ENCODE assay signal across 9 mouse cellular contexts in genomic region chr6:115734909-115735308, GRCm38 (mm10). TPM values are rescaled to one million over a fixed set of nuclear protein-coding genes. Genes with fewer than 3 reads are reported as not detected.
DNase-seq lines count a peak whose midpoint lies in the region; ATAC-seq and TF ChIP-seq lines count a peak whose summit lies in the region.
"Had no signal": no experiment of that assay in that cellular context is flagged by ENCODE, and none has a peak within 500 bp of the region (broad histone marks: within the 10 kb centered on the region; RNA-seq: fewer than 3 reads in every experiment).

No protein-coding gene starts in this region.

- H3K27ac ChIP-seq in liver, postnatal 0 days (ENCODE audit: low read depth): no peak overlapping the region
- H3K27ac ChIP-seq: heart, embryonic 13.5 days had no signal

- peaks cover 8% of the 10 kb centered on the region; the same call in 1 of the 2 replicates for H3K36me3 ChIP-seq in liver, postnatal 0 days (replicated peaks; ENCODE audit: insufficient read depth, low read length)
- H3K36me3 ChIP-seq: heart, embryonic 13.5 days had no signal

- H3K27me3 ChIP-seq in liver, postnatal 0 days (ENCODE audit: insufficient read depth, low read length): no peaks in the 10 kb centered on the region
- H3K27me3 ChIP-seq: heart, embryonic 13.5 days had no signal

- H3K4me2 ChIP-seq in liver, postnatal 0 days (ENCODE audit: low read depth, low read length): no peak overlapping the region
- H3K4me2 ChIP-seq: heart, embryonic 13.5 days had no signal

- peaks cover 2% of the 10 kb centered on the region; the same call in 1 of the 2 replicates for H3K9me3 ChIP-seq in liver, postnatal 0 days (ENCODE audit: low read length)

- WGBS in liver, postnatal 0 days (ENCODE audit: insufficient replicate concordance): 67% methylated on average over 4 of the region's 4 CpGs

- peak; percentile 9 to 38 for DNase-seq in cerebellum, postnatal 25 days
- no peak for DNase-seq in cerebellum, adult 9-11 months
- DNase-seq in left cerebral cortex, postnatal 14 days (ENCODE audit: low spot score in 2 of 2): peak; percentile 33 to 45
- DNase-seq in left cerebral cortex, postnatal 36 days (ENCODE audit: low spot score in 2 of 2): no peak
- DNase-seq in adrenal gland, postnatal 10 days: peak; percentile 53
- peak; percentile 63 for DNase-seq in liver, postnatal 0 days
- peak; percentile 74 for DNase-seq in thymus, postnatal 4 days
- DNase-seq in urinary bladder, postnatal 14 days (ENCODE audit: low spot score): no peak

- H3K4me3 ChIP-seq in liver, postnatal 0 days (ENCODE audit: low read depth, low read length): no peak overlapping the region
- H3K4me3 ChIP-seq: heart, embryonic 13.5 days had no signal

- TF ChIP-seq EP300 in liver, postnatal 0 days (IDR thresholded peaks at IDR 0.05; ENCODE audit: low read depth): no peak

- intact Hi-C loops in left cerebral cortex, postnatal 14 days (cut with DNase I): loop anchor here (10.0 kb wide), 1 partner anchor 100 kb away; no protein-coding TSS in a partner anchor
- intact Hi-C loops in left cerebral cortex, postnatal 36 days (cut with DNase I): no loop called here

- no peak for ATAC-seq in liver, postnatal 0 days

- H3K9ac ChIP-seq in liver, postnatal 0 days (replicated peaks): no peak overlapping the region
- H3K9ac ChIP-seq: heart, embryonic 13.5 days had no signal

- H3K4me1 ChIP-seq in liver, postnatal 0 days (ENCODE audit: insufficient read depth): no peaks in the 10 kb centered on the region

- TF ChIP-seq CTCF in liver, postnatal 0 days (IDR thresholded peaks at IDR 0.05; ENCODE audit: low read depth): peak; percentile 69

RNA-seq across cellular contexts. Expression of gene Tmem40, which starts 27.3 kb away (rescaled TPM):
- total RNA-seq in left cerebral cortex, postnatal 14 days (2021): 1 to 10 TPM; 2.1 TPM
- total RNA-seq in left cerebral cortex, postnatal 36 days (2021): 1 to 10 TPM; 1.4 to 2.1 TPM
- total RNA-seq in adrenal gland, postnatal 10 days (2021): under 1 TPM; 0.79 to 0.93 TPM
- polyA plus RNA-seq in liver, postnatal 0 days (2015; fragmentation: Nextera tagmentation; extraction: Ambion mirVana): 18.9 and 21.2 TPM in 2 replicates

RNA-seq across cellular contexts. Expression of gene Cand2, which starts 39.4 kb away (rescaled TPM):
- total RNA-seq in left cerebral cortex, postnatal 14 days (2021): 1 to 10 TPM; 2.0 to 2.6 TPM
- 1 to 10 TPM; 2.0 to 2.3 TPM for total RNA-seq in left cerebral cortex, postnatal 36 days (2021)
- total RNA-seq in adrenal gland, postnatal 10 days (2021): 10 to 100 TPM; 10.4 to 16.1 TPM
- polyA plus RNA-seq in liver, postnatal 0 days (2015; fragmentation: Nextera tagmentation; extraction: Ambion mirVana): 0.59 and 0.61 TPM in 2 replicates

RNA-seq across cellular contexts. Expression of gene Raf1, which starts 58.5 kb away (rescaled TPM):
- 100 to 1,000 TPM; 101 to 109 TPM for total RNA-seq in left cerebral cortex, postnatal 14 days (2021)
- total RNA-seq in left cerebral cortex, postnatal 36 days (2021): 10 to 100 TPM; 90.3 to 90.7 TPM
- total RNA-seq in adrenal gland, postnatal 10 days (2021): 100 to 1,000 TPM in 1 of 2 experiments, 10 to 100 TPM in 1; 95.1 to 114 TPM
- 39.6 and 43.5 TPM in 2 replicates for polyA plus RNA-seq in liver, postnatal 0 days (2015; fragmentation: Nextera tagmentation; extraction: Ambion mirVana)

Comparison
In these comparisons a context has a peak if more than half of its experiments do, and no peak if none do; other contexts are left out.
1. DNase-seq: peak in cerebellum, postnatal 25 days (2 of 2), left cerebral cortex, postnatal 14 days (2 of 2), adrenal gland, postnatal 10 days (single experiment), liver, postnatal 0 days (single experiment) and thymus, postnatal 4 days (single experiment); none in cerebellum, adult 9-11 months (single experiment), left cerebral cortex, postnatal 36 days (0 of 2) and urinary bladder, postnatal 14 days (single experiment).